Mouse (Mus musculus) forelimb bud, embryonic 11.5 days (tissue): ENCODE data around the gene Ruvbl2.
A peak's percentile ranks its signal among the peaks of the same experiment; 100 is the strongest.

Experiments
- DNase-seq: peaks from one replicate; pipeline ENCODE4 v3.0.0-alpha.2; 2012; ENCODE audit warnings: low read depth, low spot score

Ruvbl2 gene

DNA sequence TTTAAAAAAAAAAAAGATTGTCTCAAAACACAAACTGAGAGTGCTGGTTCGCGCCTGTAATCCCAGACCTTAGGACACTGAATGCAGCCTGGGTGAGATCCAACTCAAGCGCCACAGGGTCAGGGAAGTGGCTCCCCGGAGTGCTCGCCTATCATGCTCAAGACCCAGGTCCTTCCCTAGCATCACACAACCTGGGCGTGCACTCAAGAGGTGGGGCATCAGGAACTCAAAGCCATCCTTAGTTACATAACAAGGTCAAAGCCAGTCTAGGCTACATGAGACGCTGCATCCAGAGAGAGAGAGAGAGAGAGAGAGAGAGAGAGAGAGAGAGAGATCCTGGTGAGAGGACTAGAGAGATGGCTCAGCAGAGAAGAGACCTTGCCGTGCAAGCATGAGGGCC, 11.3 kb downstream of the Ruvbl2 start:
- DNase-seq = no peak

DNA sequence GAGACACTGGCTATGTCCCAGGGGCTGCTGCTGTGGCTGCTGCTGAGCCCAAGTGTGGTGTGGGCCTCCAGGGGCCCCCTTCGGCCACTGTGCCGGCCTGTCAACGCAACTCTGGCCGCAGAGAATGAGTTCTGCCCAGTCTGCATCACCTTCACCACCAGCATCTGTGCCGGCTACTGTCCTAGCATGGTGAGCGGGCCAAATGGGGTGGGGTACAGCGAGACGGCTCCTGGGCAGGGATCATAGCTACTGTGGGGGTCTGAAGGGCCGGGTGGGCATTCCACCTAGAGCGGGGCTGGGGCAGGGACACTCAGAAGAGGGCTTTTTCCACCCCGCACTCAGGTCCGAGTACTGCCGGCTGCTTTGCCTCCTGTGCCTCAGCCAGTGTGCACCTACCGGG, 16.7 kb downstream of the Ruvbl2 start:
- DNase-seq = no peak

DNA sequence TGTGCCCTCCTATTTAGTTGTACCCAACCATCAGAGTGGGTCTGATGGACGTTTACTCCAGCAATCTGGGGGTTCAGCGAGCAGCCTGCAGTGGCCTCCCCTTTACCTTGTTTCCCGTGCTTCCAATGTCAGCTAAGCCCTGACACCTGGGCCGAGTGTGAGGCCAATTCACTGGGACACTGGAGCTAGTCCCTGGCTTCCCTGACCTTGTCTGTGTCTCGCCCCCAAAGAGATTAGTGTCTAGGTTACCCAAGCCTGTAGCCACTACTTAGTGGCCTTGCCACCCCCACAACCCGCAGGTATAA, 17.3 kb downstream of the Ruvbl2 start, which contains the start of gene Lhb:
Gene Lhb (plus strand): TSS at position 206 of the 305 bp plus-strand sequence.
- no peak for DNase-seq

DNA sequence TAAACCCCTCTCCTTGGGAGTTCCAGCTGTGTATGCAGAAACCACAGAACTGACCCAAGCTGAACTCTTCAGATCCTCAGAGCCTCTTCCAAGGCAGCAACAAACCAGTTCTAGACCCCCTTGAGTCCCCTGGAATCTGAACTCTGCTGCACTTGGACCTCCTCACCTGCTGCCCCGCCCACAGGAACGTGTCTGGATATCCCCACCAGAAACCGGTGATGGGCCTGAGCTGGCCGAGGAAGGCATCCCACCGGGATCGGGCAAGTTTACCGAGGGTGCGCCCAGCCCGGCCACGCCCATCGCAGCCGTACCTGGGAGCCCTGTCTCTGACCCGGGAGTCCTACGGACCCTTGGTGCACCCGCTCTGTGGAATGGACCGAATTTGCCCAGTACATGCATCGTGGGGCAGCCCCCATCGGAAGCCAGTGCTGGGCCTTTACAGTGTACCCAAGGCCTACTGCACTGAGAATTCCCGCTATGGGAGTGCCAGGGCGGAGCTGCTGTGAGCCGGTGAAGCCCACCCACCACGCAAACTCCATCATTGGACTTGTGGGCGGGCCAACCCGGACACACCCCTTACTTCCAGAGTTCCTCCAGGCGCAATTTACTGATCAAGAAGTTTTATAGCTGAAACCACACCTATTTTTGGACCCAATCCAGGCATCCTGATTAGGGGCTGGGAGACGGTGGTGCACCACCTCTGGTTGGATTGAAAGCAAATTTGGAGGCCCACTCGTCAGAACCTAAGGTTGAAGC, 17.9 kb downstream of the Ruvbl2 start:
- DNase-seq = no peak

DNA sequence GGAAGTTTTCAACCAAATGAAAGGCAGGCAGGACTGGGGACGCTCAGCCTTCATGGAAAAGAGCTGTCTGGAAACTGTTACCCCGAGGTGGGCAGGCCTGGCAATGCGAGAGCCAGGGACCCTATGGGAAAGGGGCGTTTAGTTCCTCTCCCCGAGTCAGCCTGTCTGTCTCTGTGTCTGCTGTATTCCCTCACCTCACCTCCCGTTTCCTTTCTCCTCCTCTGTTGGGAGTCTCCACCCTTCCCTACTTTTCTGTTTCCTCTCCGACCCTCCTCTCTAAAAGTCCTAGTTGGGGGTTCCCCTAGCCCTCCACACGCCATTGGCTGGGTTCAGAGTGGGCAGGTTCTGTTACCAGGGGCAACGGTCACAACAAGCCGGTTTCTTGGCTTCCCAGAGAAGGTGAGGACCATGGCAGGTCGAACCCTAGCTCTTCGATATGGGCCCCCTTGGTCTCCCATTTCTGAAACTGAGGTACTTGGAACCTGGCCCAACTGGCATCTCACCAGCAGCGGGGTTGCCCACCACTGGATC, 19.9 kb downstream of the Ruvbl2 start:
- no peak for DNase-seq

DNA sequence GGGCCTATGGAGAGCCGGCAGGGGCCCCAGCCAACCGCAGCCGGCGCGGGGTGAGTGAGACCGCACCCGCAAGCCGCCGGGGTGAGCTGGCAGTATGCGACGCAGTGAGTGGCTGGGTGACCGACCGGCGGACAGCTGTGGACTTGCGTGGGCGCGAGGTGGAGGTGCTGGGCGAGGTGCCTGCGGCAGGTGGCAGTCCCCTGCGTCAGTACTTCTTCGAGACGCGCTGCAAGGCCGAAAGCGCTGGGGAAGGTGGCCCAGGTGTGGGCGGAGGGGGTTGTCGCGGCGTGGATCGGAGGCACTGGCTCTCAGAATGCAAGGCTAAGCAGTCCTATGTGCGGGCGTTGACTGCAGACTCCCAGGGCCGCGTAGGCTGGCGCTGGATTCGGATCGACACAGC, 22.3 kb downstream of the Ruvbl2 start:
- DNase-seq = no peak

DNA sequence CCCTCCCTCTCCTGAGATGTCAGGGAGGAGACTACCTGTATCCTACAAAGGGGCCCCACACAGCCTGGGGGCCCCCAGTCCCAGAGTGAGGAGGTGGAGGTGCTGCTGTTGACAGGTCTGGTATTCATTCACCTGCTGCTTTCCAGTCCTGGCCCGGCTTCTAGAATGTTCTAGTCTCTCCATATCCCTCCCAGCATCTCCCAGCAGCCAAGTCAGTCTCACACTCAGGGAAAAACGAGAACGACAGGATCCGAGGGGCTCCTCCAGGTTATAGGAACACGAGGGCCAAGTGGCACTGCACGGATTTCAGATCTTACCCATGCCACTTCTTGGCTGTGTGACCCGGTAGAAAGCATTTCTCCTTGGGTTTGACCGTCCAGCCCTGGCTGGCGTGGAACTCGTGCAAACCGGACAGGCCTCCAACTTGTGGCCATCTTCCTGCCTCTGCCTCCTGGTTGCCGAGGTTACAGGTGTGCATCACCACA, 23.1 kb downstream of the Ruvbl2 start:
- DNase-seq = no peak

DNA sequence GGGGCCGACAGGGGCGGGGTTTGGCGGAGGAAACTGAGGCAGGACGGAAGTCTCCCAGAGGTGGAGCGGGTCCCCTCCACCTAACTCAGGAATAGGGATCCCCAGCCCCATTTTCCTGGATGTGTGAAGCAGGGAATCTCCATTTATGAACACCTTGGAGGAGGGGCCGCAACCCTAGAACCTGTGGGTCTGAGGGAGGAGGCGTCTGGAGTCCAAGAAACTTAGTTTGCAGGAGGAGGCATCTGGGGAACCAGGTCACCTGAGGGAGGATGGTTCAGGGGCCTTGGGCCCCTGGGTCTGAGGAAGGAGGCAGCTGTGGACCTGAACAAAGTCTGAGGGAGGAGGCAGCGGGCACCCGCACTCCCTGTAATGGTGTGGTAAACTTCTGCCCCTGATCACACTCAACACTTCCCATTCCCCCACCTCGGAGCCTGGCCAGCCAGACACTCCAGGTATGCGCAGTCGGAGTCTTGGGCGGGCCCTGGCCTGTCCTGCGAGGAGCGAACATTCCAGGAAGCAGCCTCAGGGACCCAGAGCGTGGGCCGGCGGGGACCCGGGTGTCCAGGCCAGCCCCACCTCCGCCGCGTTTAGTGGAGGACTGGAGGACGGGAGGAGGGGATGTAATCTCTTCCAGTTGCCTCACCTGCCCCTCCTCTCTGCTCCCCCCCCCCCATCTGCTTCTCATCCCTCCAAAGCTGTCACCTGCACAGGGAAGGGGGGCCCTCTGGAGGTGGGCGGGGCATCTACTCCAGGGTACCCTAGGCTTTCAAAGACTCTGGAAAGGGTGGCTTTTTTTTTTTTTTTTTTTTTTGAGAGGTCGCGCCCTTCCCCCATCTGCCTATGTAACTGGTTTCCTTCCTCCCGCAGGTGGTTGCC, 23.8 kb downstream of the Ruvbl2 start:
- DNase-seq = no peak

DNA sequence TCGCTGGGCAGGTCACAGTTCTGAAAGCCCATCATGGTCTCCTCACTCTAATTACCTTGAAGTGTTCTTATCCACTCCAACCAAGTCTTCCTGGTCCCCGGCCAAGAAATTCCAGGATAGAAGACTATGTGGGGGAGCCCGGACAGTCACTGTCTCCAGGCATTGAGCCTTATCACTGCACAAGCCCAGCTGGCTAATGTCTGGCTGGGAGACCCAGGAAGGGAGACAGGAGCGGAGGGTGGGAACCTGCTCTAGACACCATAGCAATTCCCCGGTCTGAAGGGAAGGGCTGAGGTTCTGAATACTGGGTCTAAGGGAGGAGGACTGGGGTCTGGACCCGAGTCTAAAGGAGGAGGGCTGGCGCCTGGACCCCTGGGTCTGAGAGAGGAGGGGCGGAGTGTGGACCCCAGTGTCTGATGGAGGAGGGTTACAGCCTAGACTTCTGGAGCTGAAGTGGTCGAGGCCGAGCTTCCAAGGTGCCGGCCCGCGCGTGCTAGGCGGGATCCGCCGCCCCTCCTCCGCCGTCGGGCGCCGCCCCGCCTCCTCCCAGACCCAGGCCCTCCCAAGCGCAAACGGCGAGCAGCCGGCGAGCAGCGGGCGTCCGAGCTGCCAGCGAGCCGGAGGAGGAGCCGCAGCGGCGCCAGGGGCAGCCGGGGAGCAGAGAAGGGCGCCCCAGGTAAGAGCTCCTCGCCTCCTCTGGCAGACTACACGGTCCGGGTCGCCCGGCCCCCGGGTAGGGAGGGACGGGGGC, 24.6 kb downstream of the Ruvbl2 start, which contains the start of gene Ntf5:
Gene Ntf5 (plus strand): TSS at position 583 of the 751 bp plus-strand sequence.
- DNase-seq = no peak

DNA sequence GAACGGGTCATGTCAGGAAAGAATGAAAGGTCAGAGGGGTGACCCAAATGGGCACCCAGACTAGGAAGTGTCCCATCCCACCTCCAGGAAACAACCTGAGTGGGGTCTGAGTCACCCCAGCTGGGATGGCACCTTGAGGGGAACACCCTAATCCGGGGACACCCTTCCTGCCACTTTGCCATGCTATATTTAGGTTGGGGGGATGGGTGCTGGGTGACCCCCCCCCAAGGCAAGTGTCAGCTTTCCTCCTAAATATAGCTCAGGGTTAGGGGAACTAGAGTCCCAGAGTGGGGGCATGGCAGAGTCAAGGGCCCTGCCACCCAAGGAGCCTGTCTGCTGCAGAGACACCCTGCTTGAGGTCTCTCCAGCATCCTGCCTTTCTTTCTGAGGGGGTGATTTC, 25.5 kb downstream of the Ruvbl2 start:
- DNase-seq = no peak

DNA sequence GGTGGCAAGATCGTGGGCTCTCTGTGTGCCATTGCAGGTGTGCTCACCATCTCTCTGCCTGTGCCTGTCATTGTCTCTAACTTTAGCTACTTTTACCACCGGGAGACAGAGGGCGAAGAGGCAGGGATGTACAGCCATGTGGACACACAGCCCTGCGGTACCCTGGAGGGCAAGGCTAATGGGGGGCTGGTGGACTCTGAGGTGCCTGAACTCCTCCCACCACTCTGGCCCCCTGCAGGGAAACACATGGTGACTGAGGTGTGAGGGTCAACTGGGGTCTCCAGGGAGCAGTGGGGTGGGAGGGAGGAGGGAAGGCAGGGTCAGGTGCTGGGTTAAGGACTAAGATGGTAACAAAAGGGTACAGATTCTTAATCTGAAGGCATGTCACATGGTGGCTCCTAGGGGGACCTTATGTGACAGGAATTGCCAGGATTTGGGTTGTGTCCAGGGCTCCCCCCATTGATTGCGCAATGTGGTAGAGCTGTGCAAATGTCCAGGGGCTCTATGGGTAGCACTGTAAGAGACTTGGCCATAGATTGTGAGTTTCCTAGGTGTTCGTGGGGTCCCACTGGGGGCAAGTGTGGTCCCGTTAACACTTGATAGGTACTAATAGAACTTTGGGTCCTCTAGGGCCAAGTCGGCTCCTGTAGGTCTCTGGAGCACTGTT, 28.3 kb downstream of the Ruvbl2 start:
- DNase-seq = no peak

DNA sequence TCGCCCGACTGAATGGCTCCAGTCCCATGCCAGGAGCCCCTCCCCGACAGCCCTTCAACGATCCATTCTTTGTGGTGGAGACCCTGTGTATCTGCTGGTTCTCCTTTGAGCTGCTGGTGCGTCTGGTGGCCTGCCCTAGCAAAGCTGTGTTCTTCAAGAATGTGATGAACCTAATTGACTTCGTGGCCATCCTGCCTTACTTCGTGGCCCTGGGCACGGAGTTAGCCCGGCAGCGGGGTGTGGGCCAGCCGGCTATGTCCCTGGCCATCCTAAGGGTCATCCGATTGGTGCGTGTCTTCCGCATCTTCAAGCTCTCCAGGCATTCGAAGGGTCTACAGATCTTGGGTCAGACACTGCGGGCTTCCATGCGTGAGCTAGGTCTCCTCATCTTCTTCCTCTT, 28.9 kb downstream of the Ruvbl2 start:
- no peak for DNase-seq

DNA sequence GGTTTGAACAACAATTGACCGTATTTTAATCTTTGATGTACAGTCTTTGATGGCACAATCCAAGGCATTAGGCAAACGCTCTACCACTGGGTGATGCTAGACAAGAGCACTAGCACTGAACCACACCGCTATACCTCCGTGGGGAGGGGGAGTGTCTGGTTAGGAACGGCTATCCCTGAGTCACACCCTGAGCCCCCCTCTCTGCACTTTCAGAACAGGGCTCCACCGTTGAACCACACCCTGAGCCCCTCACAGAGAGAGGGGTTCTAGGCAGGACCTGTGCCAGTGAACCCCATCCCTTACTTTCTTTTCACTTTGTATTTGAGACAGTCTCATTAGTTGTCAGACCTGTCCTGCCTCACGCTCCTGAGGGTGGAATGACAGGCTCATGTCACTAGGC, 29.5 kb downstream of the Ruvbl2 start:
- no peak for DNase-seq

DNA sequence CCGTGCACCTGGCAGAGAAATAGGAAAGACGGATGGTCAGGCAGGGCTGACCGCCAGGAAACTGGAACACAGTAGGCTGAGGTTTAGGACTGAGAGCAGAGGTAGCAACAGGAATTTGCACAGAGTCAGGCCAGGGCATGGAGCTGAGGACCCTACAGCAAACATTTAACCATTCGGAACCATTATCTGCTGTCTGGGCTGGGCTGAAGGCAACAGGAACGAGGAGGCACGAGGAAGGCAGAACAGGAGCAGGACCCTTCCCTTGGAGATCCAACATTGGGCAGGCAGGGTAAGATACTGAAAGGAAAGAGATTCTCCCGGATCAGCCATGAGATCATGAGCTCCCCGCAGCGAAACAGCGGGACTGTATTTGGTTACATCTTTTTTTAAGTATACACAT, 30.1 kb downstream of the Ruvbl2 start:
- DNase-seq = no peak

DNA sequence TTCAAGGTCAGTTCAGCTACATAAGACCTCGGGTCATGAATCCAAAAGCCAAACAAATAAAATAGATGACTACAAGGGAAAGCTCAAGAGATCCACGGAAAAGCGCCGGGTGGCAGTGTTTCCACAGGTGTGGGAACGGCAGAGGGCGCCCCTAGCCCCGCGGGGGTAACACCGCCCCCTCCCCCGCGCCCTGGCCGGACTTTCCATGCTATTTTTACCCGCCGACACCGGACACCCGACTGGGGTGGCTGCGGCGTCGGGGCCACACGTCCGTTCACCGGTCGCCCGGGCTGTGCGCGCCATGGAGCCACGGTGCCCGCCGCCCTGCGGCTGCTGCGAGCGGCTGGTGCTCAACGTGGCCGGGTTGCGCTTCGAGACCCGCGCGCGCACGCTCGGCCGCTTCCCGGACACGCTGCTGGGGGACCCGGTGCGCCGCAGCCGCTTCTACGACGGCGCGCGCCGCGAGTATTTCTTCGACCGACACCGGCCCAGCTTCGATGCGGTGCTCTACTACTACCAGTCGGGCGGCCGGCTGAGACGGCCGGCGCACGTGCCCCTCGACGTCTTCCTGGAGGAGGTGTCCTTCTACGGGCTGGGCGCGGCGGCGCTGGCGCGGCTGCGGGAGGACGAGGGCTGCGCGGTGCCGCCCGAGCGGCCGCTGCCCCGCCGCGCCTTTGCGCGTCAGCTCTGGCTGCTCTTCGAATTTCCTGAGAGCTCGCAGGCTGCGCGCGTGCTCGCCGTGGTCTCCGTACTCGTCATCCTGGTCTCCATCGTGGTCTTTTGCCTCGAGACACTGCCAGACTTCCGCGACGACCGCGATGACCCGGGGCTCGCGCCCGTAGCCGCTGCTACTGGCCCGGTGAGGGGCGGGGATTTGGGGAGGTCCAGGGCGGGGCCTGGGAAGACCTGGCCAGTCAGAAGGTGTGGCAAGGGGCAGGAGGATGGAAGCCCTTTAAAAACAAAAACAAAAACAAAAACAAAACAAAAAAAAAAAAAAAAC, 31.4 kb downstream of the Ruvbl2 start:
- no peak for DNase-seq

DNA sequence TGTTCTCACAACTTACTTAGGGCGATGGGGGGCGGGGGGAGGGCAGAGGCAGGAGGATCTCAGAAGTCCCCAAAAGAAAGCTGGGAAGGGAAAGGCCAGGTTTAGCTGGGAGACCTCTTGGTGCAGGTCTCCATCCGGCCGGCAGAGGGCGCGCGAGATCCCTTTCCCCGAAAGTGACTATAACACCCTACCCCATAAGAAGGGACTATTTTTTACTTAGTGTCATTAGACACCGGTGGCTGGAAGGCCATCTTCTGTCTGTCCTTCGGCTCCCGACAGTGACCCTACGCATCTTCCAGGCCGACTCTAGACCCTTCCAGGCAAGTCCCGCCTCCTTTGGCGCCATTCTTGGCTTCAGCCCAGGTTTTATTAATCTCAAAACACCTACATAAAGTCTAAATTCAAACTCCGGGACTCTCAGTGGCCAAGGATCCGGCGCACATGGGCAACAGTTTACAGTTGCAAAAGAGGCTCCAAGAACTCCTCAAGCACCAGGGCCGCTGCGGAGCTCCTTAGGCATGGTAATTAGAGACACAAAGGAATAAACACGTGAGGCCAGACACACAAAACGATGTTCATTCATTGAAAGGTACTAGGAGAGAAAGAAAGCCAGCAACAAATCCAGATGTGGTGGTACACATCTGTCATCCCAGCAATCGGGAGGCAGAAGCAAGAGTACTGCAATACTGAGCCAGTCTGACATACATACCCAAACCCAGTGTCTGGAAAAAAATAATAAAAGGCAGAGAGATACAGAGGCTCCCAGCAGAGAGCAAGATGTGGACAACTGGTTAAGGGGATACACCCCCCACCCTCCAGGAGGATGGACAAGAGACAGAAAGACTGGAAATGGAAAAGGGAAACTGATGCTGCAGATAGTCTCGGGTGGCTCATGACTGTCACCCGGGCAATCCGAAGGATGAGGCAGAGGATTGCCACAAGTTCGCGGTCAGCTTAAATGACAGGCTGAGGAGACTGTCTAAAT, 32.5 kb downstream of the Ruvbl2 start, which contains the start of gene Kcna7:
Gene Kcna7 (plus strand): TSS at position 563 of the 985 bp plus-strand sequence.
- DNase-seq = peak; percentile 51

DNA sequence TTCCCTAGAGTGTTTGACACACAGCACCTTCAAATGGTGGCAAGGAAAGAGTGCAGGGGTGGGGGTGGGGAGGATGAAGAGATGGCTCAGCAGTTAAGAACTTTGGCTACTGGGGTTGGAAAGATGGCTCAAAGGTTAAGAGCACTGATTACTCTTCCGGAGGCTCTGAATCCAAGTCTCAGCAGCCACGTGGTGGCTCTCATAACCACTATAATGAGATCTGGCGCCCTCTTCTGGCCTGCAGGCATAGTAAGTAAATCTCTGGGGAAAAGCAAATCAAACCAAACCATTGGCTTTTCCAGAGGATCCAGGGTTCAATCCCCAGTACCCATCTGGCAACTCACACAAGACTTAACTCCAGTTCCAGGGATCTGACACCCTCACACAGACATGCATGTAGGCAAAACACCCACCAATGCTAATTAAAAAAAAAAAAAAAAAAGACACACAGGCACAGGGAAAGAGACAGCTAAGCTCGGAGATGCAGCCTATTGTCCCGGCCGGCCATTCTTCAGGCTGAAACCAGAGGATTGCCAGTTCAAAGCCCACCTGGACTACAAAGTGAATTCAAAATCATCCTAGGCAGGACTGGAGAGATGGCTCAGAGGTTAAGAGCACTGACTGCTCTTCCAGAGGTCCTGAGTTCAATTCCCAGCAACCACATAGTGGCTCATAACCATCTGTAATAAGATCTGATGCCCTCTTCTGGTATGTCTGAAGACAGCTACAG, 34.2 kb downstream of the Ruvbl2 start:
- peak; percentile 68 for DNase-seq

DNA sequence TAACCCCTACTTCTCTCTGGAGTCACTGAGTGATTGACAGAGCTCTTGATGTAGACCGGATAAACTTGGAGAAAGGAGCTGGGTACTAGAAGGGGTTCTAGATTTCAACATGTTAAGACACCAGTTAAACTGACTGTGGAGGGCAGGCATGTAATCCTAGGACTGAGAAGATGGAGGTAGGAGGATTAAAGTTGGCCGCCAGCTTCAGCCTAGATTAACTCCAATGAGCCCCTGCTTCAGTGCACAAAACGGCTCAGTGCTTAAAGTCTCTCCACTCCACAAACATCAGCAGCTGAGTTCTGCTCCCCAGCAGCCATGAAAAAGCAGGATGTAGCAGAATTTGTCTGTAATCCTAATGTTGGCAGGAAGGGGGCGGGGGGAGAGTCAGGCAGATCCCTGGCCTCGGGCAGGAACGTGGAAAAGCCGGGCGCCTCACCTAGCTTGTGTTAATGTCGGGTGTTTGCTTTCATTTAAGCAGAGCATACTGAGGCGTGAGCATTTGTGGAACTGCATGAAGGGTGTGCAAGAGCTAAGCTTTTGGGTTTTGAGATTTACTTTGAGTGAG, 36.3 kb downstream of the Ruvbl2 start:
- no peak for DNase-seq
